Mouse (Mus musculus): ENCODE results near the gene Bcl11a. TPM values are rescaled to one million over a fixed set of nuclear protein-coding genes. Genes with fewer than 3 reads are reported as not detected.

The Bcl11a gene
- polyA plus RNA-seq, 1 experiment from 2014 or later = 71.9 TPM

DNA sequence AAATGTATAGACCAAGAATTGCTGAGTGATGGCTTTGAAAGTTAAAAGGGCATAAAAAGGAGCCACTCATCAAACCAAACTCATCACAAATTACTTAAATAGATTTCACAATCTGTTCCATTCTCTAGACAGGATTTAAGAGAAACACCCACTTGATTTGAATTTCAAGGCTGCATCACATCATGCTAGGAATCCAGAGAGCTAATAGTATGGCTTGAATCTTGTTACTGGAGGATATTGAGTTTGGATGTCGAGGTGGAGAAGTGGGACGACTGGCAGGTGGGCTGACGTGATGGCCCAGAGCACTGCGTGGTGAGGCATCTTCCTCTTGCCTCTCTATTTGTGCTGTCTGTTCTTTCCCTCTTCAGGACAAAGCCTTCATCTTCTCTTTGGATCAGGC is 99.6 kb downstream of the Bcl11a start:
- no peak overlapping the region for H3K27ac ChIP-seq (replicated peaks; ENCODE audit: low read depth, low read length)
- H3K27me3 ChIP-seq (ENCODE audit: control insufficient read depth, insufficient read depth, low read length) = no peaks in the 10 kb centered on the region
- H3K36me3 ChIP-seq (replicated peaks; ENCODE audit: control insufficient read depth, insufficient read depth, low read depth, low read length) = no peaks in the 10 kb centered on the region
- ATAC-seq (replicated peaks; ENCODE audit: insufficient number of reproducible peaks, low FRiP score, low TSS enrichment, low read depth) (no peak), DNase-seq (ENCODE audit: low spot score) (no peak)
- H3K4me1 ChIP-seq (ENCODE audit: control insufficient read depth, insufficient read depth, low read length) = no peaks in the 10 kb centered on the region
- no peak overlapping the region for H3K4me3 ChIP-seq (ENCODE audit: low read depth, low read length)
- H3K9ac ChIP-seq (replicated peaks; ENCODE audit: low read length) = no peak overlapping the region
- no peaks in the 10 kb centered on the region for H3K9me3 ChIP-seq (replicated peaks; ENCODE audit: control insufficient read depth, low read length)
- WGBS = 89% methylated on average over 4 of the region's 4 CpGs
- no peak overlapping the region for H3K4me2 ChIP-seq (ENCODE audit: low read depth, low read length)

GRCm38 (mm10) chr11:24178823-24179476 is 101.1 kb downstream of the Bcl11a start:
- H3K4me2 ChIP-seq (ENCODE audit: low read depth, low read length) = no peak overlapping the region
- no peaks in the 10 kb centered on the region for H3K36me3 ChIP-seq (replicated peaks; ENCODE audit: control insufficient read depth, insufficient read depth, low read depth, low read length)
- no peak overlapping the region for H3K27ac ChIP-seq (replicated peaks; ENCODE audit: low read depth, low read length)
- no peak overlapping the region for H3K4me3 ChIP-seq (ENCODE audit: low read depth, low read length)
- H3K9ac ChIP-seq (replicated peaks; ENCODE audit: low read length) = no peak overlapping the region
- no peak for DNase-seq (ENCODE audit: low spot score)
- H3K9me3 ChIP-seq (replicated peaks; ENCODE audit: control insufficient read depth, low read length) = no peaks in the 10 kb centered on the region
- H3K4me1 ChIP-seq (ENCODE audit: control insufficient read depth, insufficient read depth, low read length) = no peaks in the 10 kb centered on the region
- H3K27me3 ChIP-seq (ENCODE audit: control insufficient read depth, insufficient read depth, low read length) = no peaks in the 10 kb centered on the region
- 93% methylated on average over 6 of the region's 6 CpGs for WGBS
- ATAC-seq (replicated peaks; ENCODE audit: insufficient number of reproducible peaks, low FRiP score, low TSS enrichment, low read depth) = no peak

DNA sequence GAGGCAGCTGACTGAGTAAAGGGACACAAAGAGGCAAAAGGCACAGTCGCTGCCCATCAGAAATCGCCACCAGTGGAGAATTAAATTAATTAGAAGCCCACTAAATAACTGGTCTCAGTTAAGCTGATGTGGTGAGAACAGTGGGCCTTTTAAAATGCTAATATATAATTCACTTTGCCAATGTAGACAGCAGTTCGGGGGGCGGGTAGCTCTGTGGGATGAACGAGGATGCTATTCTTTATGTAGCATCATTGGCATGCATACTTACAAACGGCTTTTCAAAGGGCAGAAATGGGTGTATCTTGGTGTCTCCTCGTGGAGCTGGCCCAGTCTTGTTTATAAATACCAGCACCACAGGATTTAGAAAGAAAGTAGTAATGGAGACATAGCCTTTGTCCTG is 102.2 kb downstream of the Bcl11a start:
- no peaks in the 10 kb centered on the region for H3K36me3 ChIP-seq (replicated peaks; ENCODE audit: control insufficient read depth, insufficient read depth, low read depth, low read length)
- H3K4me2 ChIP-seq (ENCODE audit: low read depth, low read length) = no peak overlapping the region
- H3K4me3 ChIP-seq (ENCODE audit: low read depth, low read length) = no peak overlapping the region
- no peaks in the 10 kb centered on the region for H3K27me3 ChIP-seq (ENCODE audit: control insufficient read depth, insufficient read depth, low read length)
- no peak for ATAC-seq (replicated peaks; ENCODE audit: insufficient number of reproducible peaks, low FRiP score, low TSS enrichment, low read depth)
- no peak for DNase-seq (ENCODE audit: low spot score)
- H3K4me1 ChIP-seq (ENCODE audit: control insufficient read depth, insufficient read depth, low read length) = no peaks in the 10 kb centered on the region
- H3K9me3 ChIP-seq (replicated peaks; ENCODE audit: control insufficient read depth, low read length) = no peaks in the 10 kb centered on the region
- no peak overlapping the region for H3K9ac ChIP-seq (replicated peaks; ENCODE audit: low read length)
- 68% methylated on average over 7 of the region's 7 CpGs for WGBS
- no peak overlapping the region for H3K27ac ChIP-seq (replicated peaks; ENCODE audit: low read depth, low read length)

DNA sequence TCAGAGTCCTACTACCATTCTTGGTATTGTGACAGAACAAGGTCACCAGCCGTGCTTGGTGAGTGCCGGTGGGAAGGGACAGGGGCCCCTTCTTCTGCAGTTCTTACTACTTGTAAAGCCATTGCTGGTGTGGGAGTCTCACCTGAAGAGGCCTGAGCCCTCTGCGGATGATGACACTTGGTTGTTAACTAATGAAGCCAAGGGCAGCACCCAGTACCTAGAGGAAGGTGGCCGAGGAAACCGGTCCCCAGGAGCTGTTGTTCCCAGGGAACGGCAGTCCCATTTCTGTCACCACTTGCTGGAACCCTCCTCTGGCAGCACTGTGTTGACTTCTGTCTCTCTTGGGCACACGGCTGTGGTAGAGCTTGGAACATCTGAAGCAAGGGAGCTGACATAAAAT is 105.6 kb downstream of the Bcl11a start:
- Histone ChIP-seq H3K4me2 (ENCODE audit: low read depth, low read length) (no peak overlapping the region), H3K4me1 (ENCODE audit: control insufficient read depth, insufficient read depth, low read length) (no peaks in the 10 kb centered on the region), H3K4me3 (ENCODE audit: low read depth, low read length) (no peak overlapping the region), H3K9me3 (replicated peaks; ENCODE audit: control insufficient read depth, low read length) (no peaks in the 10 kb centered on the region), H3K36me3 (replicated peaks; ENCODE audit: control insufficient read depth, insufficient read depth, low read depth, low read length) (no peaks in the 10 kb centered on the region), H3K27ac (replicated peaks; ENCODE audit: low read depth, low read length) (no peak overlapping the region), H3K27me3 (ENCODE audit: control insufficient read depth, insufficient read depth, low read length) (no peaks in the 10 kb centered on the region), H3K9ac (replicated peaks; ENCODE audit: low read length) (no peak overlapping the region)
- 94% methylated on average over 7 of the region's 7 CpGs for WGBS
- no peak for ATAC-seq (replicated peaks; ENCODE audit: insufficient number of reproducible peaks, low FRiP score, low TSS enrichment, low read depth)
- no peak for DNase-seq (ENCODE audit: low spot score)

GRCm38 (mm10) chr11:24184932-24185331 is 107.1 kb downstream of the Bcl11a start:
- H3K36me3 ChIP-seq (replicated peaks; ENCODE audit: control insufficient read depth, insufficient read depth, low read depth, low read length) = no peaks in the 10 kb centered on the region
- DNase-seq (ENCODE audit: low spot score) = no peak
- H3K9me3 ChIP-seq (replicated peaks; ENCODE audit: control insufficient read depth, low read length) = no peaks in the 10 kb centered on the region
- no peak for ATAC-seq (replicated peaks; ENCODE audit: insufficient number of reproducible peaks, low FRiP score, low TSS enrichment, low read depth)
- no peak overlapping the region for H3K27ac ChIP-seq (replicated peaks; ENCODE audit: low read depth, low read length)
- no peak overlapping the region for H3K9ac ChIP-seq (replicated peaks; ENCODE audit: low read length)
- WGBS = 68% methylated on average over 5 of the region's 5 CpGs
- no peaks in the 10 kb centered on the region for H3K4me1 ChIP-seq (ENCODE audit: control insufficient read depth, insufficient read depth, low read length)
- no peaks in the 10 kb centered on the region for H3K27me3 ChIP-seq (ENCODE audit: control insufficient read depth, insufficient read depth, low read length)
- H3K4me3 ChIP-seq (ENCODE audit: low read depth, low read length) = no peak overlapping the region
- no peak overlapping the region for H3K4me2 ChIP-seq (ENCODE audit: low read depth, low read length)

DNA sequence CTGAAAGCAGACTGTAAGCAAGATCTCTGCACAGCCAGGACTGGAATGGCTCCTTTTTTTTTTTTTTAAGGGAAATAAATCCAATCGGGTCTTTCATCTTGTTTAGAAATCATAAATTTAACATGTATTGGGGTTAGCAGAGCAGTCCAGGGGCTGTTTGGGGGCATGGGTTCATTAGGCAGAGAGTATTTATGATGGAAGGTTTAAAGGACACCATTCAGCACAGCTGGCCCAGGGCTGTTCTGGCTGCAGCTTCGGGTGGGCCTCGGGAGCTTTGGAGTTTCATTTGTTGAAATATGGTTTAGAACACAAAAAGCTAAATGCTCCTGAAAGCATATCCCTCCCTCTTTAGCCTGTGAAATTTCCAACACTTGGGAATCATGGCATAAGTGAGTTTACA is 112.6 kb downstream of the Bcl11a start:
- Histone ChIP-seq H3K4me1 (ENCODE audit: control insufficient read depth, insufficient read depth, low read length) (no peaks in the 10 kb centered on the region), H3K27ac (replicated peaks; ENCODE audit: low read depth, low read length) (no peak overlapping the region), H3K4me2 (ENCODE audit: low read depth, low read length) (no peak overlapping the region), H3K4me3 (ENCODE audit: low read depth, low read length) (no peak overlapping the region), H3K36me3 (replicated peaks; ENCODE audit: control insufficient read depth, insufficient read depth, low read depth, low read length) (no peaks in the 10 kb centered on the region), H3K9me3 (replicated peaks; ENCODE audit: control insufficient read depth, low read length) (no peaks in the 10 kb centered on the region), H3K9ac (replicated peaks; ENCODE audit: low read length) (no peak overlapping the region), H3K27me3 (ENCODE audit: control insufficient read depth, insufficient read depth, low read length) (no peaks in the 10 kb centered on the region)
- WGBS = 86% methylated on average over 3 of the region's 3 CpGs
- DNase-seq (ENCODE audit: low spot score) = no peak
- ATAC-seq (replicated peaks; ENCODE audit: insufficient number of reproducible peaks, low FRiP score, low TSS enrichment, low read depth) = no peak

- 87% methylated on average over 4 of the region's 4 CpGs for WGBS
- H3K4me2 ChIP-seq (ENCODE audit: low read depth, low read length) = no peak overlapping the region
- H3K27ac ChIP-seq (replicated peaks; ENCODE audit: low read depth, low read length) = no peak overlapping the region
- no peaks in the 10 kb centered on the region for H3K36me3 ChIP-seq (replicated peaks; ENCODE audit: control insufficient read depth, insufficient read depth, low read depth, low read length)
- H3K4me3 ChIP-seq (ENCODE audit: low read depth, low read length) = no peak overlapping the region
- H3K27me3 ChIP-seq (ENCODE audit: control insufficient read depth, insufficient read depth, low read length) = no peaks in the 10 kb centered on the region
- no peaks in the 10 kb centered on the region for H3K9me3 ChIP-seq (replicated peaks; ENCODE audit: control insufficient read depth, low read length)
- no peak for ATAC-seq (replicated peaks; ENCODE audit: insufficient number of reproducible peaks, low FRiP score, low TSS enrichment, low read depth)
- no peak overlapping the region for H3K9ac ChIP-seq (replicated peaks; ENCODE audit: low read length)
- no peak for DNase-seq (ENCODE audit: low spot score)
- H3K4me1 ChIP-seq (ENCODE audit: control insufficient read depth, insufficient read depth, low read length) = no peaks in the 10 kb centered on the region; the same call in 1 of the 2 replicates
Observed at GRCm38 (mm10) chr11:24196460-24197190, 118.8 kb downstream of the Bcl11a start.

GRCm38 (mm10) chr11:24197424-24197823 is 119.6 kb downstream of the Bcl11a start:
- H3K36me3 ChIP-seq (replicated peaks; ENCODE audit: control insufficient read depth, insufficient read depth, low read depth, low read length) = no peaks in the 10 kb centered on the region
- H3K9ac ChIP-seq (replicated peaks; ENCODE audit: low read length) = no peak overlapping the region
- no peak overlapping the region for H3K4me2 ChIP-seq (ENCODE audit: low read depth, low read length)
- WGBS = 76% methylated on average over 1 of the region's 1 CpGs
- H3K4me1 ChIP-seq (ENCODE audit: control insufficient read depth, insufficient read depth, low read length) = no peaks in the 10 kb centered on the region; the same call in 1 of the 2 replicates
- no peaks in the 10 kb centered on the region for H3K9me3 ChIP-seq (replicated peaks; ENCODE audit: control insufficient read depth, low read length)
- ATAC-seq (replicated peaks; ENCODE audit: insufficient number of reproducible peaks, low FRiP score, low TSS enrichment, low read depth) (no peak), DNase-seq (ENCODE audit: low spot score) (no peak)
- H3K27me3 ChIP-seq (ENCODE audit: control insufficient read depth, insufficient read depth, low read length) = no peaks in the 10 kb centered on the region
- H3K4me3 ChIP-seq (ENCODE audit: low read depth, low read length) = no peak overlapping the region
- H3K27ac ChIP-seq (replicated peaks; ENCODE audit: low read depth, low read length) = no peak overlapping the region
